Mouse (Mus musculus) intestine, embryonic 16.5 days (tissue): ENCODE measurements around the gene Gm32717. TPM values are rescaled to one million over a fixed set of nuclear protein-coding genes. Genes with fewer than 3 reads are reported as not detected.
"Not testable (repeated sequence)": the region's sequence is repeated elsewhere in the genome, so short reads cannot be mapped to it uniquely, and the experiment has no call there.

Source experiments
- ATAC-seq: fragments of 200-750 bp; cut with Nextera tagmentation; 2 replicates; pipeline ENCODE4 v1.8.0; 2017; ENCODE audit warnings: moderate TSS enrichment, moderate library complexity
- H3K27ac ChIP-seq: fragments of 300-500 bp; sonication (generic); 2 replicates; pipeline ENCODE4 v1.5.1; 2014; ENCODE audit warnings: mild to moderate bottlenecking, low read length
- H3K27me3 ChIP-seq: fragments of 300-500 bp; sonication (generic); replicated peaks from 2 replicates; pipeline ENCODE4 v1.6.1; 2014; ENCODE audit warnings: low read length, control low read depth, mixed read lengths; ENCODE audit not compliant: control insufficient read depth, insufficient read depth
- H3K36me3 ChIP-seq: fragments of 300-500 bp; sonication (generic); 2 replicates; pipeline ENCODE4 v1.6.1; 2014; ENCODE audit warnings: low read length, control low read depth; ENCODE audit not compliant: control insufficient read depth, insufficient read depth
- H3K4me1 ChIP-seq: fragments of 300-500 bp; sonication (generic); 2 replicates; pipeline ENCODE4 v1.6.1; 2014; ENCODE audit warnings: low read length, control low read depth, mixed read lengths; ENCODE audit not compliant: control insufficient read depth, insufficient read depth
- H3K4me2 ChIP-seq: fragments of 300-500 bp; sonication (generic); 2 replicates; pipeline ENCODE4 v1.6.1; 2014; ENCODE audit warnings: low read depth, low read length, control low read depth
- H3K4me3 ChIP-seq: fragments of 300-500 bp; sonication (generic); 2 replicates; pipeline ENCODE4 v1.5.1; 2014; ENCODE audit warnings: mild to moderate bottlenecking, low read length
- H3K9ac ChIP-seq: fragments of 300-500 bp; sonication (generic); 2 replicates; pipeline ENCODE4 v1.6.1; 2014; ENCODE audit warnings: low read depth, low read length
- H3K9me3 ChIP-seq: fragments of 300-500 bp; sonication (generic); 2 replicates; pipeline ENCODE4 v1.6.1; 2016; ENCODE audit warnings: low read length, control low read depth; ENCODE audit not compliant: control insufficient read depth
- WGBS: fragments of 180-500 bp; shearing (Covaris S2); extraction: QIAGEN DNeasy Blood & Tissue Kit; methylation state at CpG from one replicate; pipeline ENCODE4 v1.1.7; 2014; 5-methylcytosine and 5-hydroxymethylcytosine counted together
- polyA plus RNA-seq: library from polyadenylated mRNA; unstranded; fragments of >200 nt; fragmentation: Nextera tagmentation; extraction: Ambion mirVana; gene quantifications from 2 replicates; pipeline ENCODE4 v1.2.1, GENCODE M21; 2015

The Gm32717 gene
- not detected in 2 replicates for polyA plus RNA-seq

DNA sequence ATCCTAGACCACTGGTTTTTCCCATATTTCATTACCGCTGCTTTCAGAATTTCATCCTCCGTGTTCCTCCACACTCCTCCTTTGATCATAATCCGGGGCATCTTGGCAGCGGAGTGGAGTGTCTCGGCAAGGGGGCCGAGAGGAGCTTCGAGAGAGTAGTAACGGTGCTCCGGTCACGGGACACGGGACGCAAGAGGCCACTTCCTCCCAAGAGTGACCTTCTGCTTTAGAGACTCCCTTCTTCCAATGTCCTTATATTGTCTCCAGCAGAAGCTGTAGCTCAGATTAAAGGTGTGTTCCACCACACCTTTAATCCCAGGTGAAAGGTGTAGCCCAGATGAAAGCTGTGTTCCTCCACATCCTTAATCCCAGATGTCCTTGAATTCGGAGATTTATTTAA, at the start of gene Gm32717:
TSS of gene Gm32717 (minus strand) at position 101 of the 400 bp plus-strand sequence.
- H3K9me3 ChIP-seq, H3K36me3 ChIP-seq, H3K9ac ChIP-seq, H3K4me3 ChIP-seq, H3K27me3 ChIP-seq, H3K4me2 ChIP-seq, ATAC-seq, H3K27ac ChIP-seq, H3K4me1 ChIP-seq: not testable (repeated sequence)
- no CpG with 5 or more reads among the region's 13 CpGs for WGBS

GRCm38 (mm10) chr10:118283016-118283415, 42.4 kb upstream of the Gm32717 start:
- not testable (repeated sequence) for H3K9ac ChIP-seq, H3K4me2 ChIP-seq, H3K9me3 ChIP-seq, H3K27ac ChIP-seq, H3K36me3 ChIP-seq, H3K4me3 ChIP-seq, H3K27me3 ChIP-seq, ATAC-seq, H3K4me1 ChIP-seq
- WGBS = 94% methylated on average over 2 of the region's 5 CpGs

DNA sequence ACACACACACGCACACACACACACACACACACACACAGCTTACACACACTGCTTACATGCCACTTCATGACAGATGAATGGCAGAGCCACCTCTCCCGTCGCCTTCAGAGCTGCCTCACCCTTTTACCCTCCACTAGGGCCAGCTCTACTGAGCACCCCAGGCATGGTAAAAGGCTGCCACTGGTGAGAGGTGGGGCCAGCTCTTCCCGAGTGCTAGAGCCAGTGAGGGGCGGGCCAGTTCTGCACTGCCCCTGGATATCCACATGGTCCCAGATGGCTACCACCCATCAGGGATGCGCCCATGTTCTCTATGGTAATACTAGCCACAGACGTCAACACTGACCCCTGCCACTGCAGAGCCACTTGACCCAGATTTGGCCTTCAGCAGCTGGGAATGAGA, 42.0 kb upstream of the Gm32717 start:
- not testable (repeated sequence) for ATAC-seq, H3K27me3 ChIP-seq, H3K4me1 ChIP-seq, H3K36me3 ChIP-seq, H3K4me2 ChIP-seq, H3K9ac ChIP-seq, H3K9me3 ChIP-seq, H3K27ac ChIP-seq, H3K4me3 ChIP-seq
- 73% methylated on average over 6 of the region's 7 CpGs for WGBS

- H3K4me1 ChIP-seq, H3K9me3 ChIP-seq, H3K27ac ChIP-seq, H3K9ac ChIP-seq, H3K4me2 ChIP-seq, H3K36me3 ChIP-seq, H3K4me3 ChIP-seq, H3K27me3 ChIP-seq: not testable (repeated sequence)
- no CpG with 5 or more reads among the region's 4 CpGs for WGBS
- ATAC-seq = peak; percentile 62; the same call in 1 of the 2 replicates
Measured at GRCm38 (mm10) chr10:118278069-118278468, 37.5 kb upstream of the Gm32717 start.

- not testable (repeated sequence) for H3K9ac ChIP-seq, H3K27ac ChIP-seq, H3K9me3 ChIP-seq, H3K4me3 ChIP-seq, H3K27me3 ChIP-seq, H3K4me1 ChIP-seq, ATAC-seq, H3K4me2 ChIP-seq, H3K36me3 ChIP-seq
- WGBS = no CpG with 5 or more reads among the region's 2 CpGs
Measured at GRCm38 (mm10) chr10:118271416-118271815, 30.8 kb upstream of the Gm32717 start.

- H3K27ac ChIP-seq, H3K9me3 ChIP-seq, H3K36me3 ChIP-seq, H3K27me3 ChIP-seq, H3K4me3 ChIP-seq, H3K4me2 ChIP-seq, H3K9ac ChIP-seq, H3K4me1 ChIP-seq, ATAC-seq: not testable (repeated sequence)
- WGBS = no CpG with 5 or more reads among the region's 8 CpGs
Measured at GRCm38 (mm10) chr10:118268812-118269211, 28.2 kb upstream of the Gm32717 start.

GRCm38 (mm10) chr10:118258388-118258787, 17.8 kb upstream of the Gm32717 start, which contains the start of gene Gm32802:
Gene Gm32802, plus strand, starts transcription at chr10:118258688.
- H3K9me3 ChIP-seq, ATAC-seq, H3K9ac ChIP-seq, H3K4me2 ChIP-seq, H3K27me3 ChIP-seq, H3K4me3 ChIP-seq, H3K36me3 ChIP-seq, H3K4me1 ChIP-seq, H3K27ac ChIP-seq: not testable (repeated sequence)
- no CpG with 5 or more reads among the region's 13 CpGs for WGBS

GRCm38 (mm10) chr10:118250852-118251295, 10.3 kb upstream of the Gm32717 start:
- Histone ChIP-seq H3K9ac (no peak overlapping the region), H3K4me1 (no peaks in the 10 kb centered on the region), H3K36me3 (no peaks in the 10 kb centered on the region), H3K27ac (no peak overlapping the region), H3K4me2 (no peak overlapping the region), H3K9me3 (no peaks in the 10 kb centered on the region), H3K4me3 (no peak overlapping the region), H3K27me3 (no peaks in the 10 kb centered on the region)
- ATAC-seq = no peak
- 36% methylated on average over 10 of the region's 10 CpGs for WGBS

DNA sequence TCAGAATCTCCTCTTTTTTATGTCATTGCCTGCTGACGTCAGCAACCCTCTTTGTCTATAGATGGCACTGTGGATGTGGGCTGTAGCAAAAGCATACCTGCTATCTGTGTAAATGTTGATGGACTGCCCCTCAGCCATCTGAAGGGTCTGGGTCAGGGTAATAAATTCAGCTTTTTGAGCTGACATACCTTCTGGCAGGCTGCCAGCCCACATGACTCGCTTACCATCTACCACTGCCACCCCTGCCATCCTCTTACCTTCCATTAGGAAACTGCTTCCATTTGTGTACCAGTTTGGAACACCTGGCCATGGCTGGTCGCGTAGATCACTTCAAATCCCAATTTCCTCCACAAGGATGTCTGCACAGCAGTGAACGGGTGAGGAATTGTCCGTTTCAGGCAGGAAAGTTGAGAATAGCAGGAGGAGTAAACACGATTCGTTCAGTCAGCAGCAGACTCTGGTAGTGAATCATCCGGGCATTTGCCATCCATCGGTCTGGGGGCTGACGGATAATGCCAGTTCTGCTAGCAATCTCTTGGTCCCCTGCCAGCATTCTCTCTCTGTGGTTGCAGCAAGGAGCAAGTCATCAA, 8.5 kb upstream of the Gm32717 start:
- not testable (repeated sequence) for H3K9ac ChIP-seq, H3K4me1 ChIP-seq, H3K9me3 ChIP-seq, ATAC-seq, H3K4me2 ChIP-seq, H3K27ac ChIP-seq, H3K36me3 ChIP-seq, H3K27me3 ChIP-seq, H3K4me3 ChIP-seq
- 61% methylated on average over 11 of the region's 11 CpGs for WGBS

DNA sequence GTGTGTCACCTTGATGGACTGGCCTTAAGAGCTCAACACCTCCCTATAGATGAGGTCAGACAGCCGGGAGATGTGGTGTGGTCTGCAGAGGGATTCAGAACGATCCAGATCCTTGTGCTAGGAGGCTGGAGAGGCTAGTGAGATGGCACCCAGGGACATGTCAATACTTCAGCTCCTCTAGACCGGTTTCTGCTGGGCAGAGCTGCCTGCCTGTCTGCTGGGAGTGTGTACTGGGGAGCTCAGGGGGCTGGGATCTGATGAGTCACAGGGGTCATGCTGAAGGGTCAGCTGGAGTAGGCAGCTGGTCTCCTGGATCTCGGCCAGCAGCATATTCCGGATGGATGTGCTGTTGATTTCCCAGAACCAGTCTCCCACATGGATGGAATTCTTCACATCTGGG, 8.0 kb downstream of the Gm32717 start:
- not testable (repeated sequence) for H3K4me2 ChIP-seq, H3K27me3 ChIP-seq, H3K9me3 ChIP-seq, H3K4me1 ChIP-seq, H3K36me3 ChIP-seq, ATAC-seq, H3K9ac ChIP-seq, H3K27ac ChIP-seq, H3K4me3 ChIP-seq
- 40% methylated on average over 1 of the region's 5 CpGs for WGBS
